Mouse (Mus musculus) ES-Bruce4 (cell line): Measurements from ENCODE around the gene Lrrc26. TPM values are rescaled to one million over a fixed set of nuclear protein-coding genes. Genes with fewer than 3 reads are reported as not detected.

Experiments used
- H3K27ac ChIP-seq: 2 replicates; pipeline ENCODE4 v1.5.1; 2012; ENCODE audit warnings: low read length, inconsistent platforms; ENCODE audit not compliant: insufficient read depth
- H3K27me3 ChIP-seq: 2 replicates; pipeline ENCODE4 v1.6.1; 2012; ENCODE audit warnings: mild to moderate bottlenecking, low read length, inconsistent platforms; ENCODE audit not compliant: control insufficient read depth, poor library complexity, insufficient read depth, severe bottlenecking
- H3K36me3 ChIP-seq: 2 replicates; pipeline ENCODE4 v1.6.1; 2012; ENCODE audit warnings: inconsistent platforms, mild to moderate bottlenecking, low read length, moderate library complexity; ENCODE audit not compliant: control insufficient read depth, poor library complexity, insufficient read depth, severe bottlenecking
- H3K4me1 ChIP-seq: one replicate; pipeline ENCODE4 v1.8.1; 2011; ENCODE audit warnings: low read length; ENCODE audit not compliant: control insufficient read depth, insufficient read depth
- H3K4me3 ChIP-seq: 2 replicates; pipeline ENCODE4 v1.5.1; 2011; ENCODE audit warnings: low read depth, mild to moderate bottlenecking, low read length
- H3K9ac ChIP-seq: 2 replicates; pipeline ENCODE4 v1.6.1; 2012; ENCODE audit warnings: low read depth, mild to moderate bottlenecking, inconsistent platforms; ENCODE audit not compliant: poor library complexity, severe bottlenecking
- H3K9me3 ChIP-seq: replicated peaks from 2 replicates; pipeline ENCODE4 v1.6.1; 2012; ENCODE audit warnings: mild to moderate bottlenecking, low read length, inconsistent platforms; ENCODE audit not compliant: control insufficient read depth, poor library complexity, insufficient read depth, severe bottlenecking
- CTCF ChIP-seq: IDR thresholded peaks from one replicate; pipeline ENCODE4 v1.8.1; 2011; ENCODE audit warnings: low read depth, low read length
- EP300 ChIP-seq: IDR thresholded peaks from 2 replicates; pipeline ENCODE4 v1.6.1; 2011; ENCODE audit warnings: low read depth, low read length; ENCODE audit not compliant: insufficient read depth
- POLR2A ChIP-seq: IDR thresholded peaks from one replicate; pipeline ENCODE4 v1.8.1; 2011; ENCODE audit warnings: low read length; ENCODE audit not compliant: insufficient read depth
- polyA plus RNA-seq: library from polyadenylated mRNA; stranded (reverse); fragments of >200 nt; gene quantifications from 2 replicates; pipeline ENCODE4 v1.2.4, GENCODE M21; 2011; ENCODE audit warnings: low read depth; ENCODE audit not compliant: missing spikeins, insufficient read depth, insufficient read length

Gene Lrrc26
- polyA plus RNA-seq, 1 experiment = not detected

DNA sequence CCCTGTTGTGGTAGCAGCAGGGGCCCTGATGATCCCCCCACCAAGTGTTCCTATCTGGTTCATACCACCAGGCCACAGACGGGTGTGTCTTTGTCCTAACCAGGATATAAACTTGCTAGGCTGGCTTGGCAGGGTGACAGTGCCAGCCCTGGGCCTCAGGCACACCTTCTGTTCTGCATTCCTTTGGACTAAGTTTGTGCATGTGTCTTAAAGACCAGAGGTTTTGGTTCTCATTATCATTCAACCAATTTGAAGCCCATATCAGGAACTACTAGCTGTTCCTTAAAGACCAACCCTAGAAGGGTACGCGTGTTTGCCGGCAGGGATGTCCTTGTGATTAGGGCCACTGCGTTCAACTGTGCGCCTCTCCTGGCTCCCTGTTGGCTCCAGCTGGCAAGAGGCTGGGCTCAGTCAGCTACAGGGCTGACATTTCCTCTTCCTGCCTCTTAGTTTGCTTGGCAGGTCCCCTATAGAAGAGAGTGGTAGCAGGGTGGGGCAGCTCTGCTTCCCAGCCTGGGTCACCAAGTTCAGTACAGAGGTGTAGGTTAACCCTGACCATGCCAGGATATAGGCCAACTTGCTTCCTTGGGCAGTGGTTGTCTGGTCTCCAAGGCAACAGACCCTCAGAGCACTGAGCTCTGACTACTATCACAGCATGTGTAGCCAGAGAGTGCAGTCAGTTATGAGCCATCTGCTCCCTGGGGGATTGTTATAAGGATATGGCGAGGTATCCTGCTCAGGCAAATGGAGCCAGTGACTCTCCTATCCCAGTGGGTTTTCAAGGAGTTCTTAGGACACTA is 2.7 kb upstream of the Lrrc26 start:
- no peak overlapping the region for H3K9ac ChIP-seq
- no peak overlapping the region for H3K4me3 ChIP-seq
- H3K9me3 ChIP-seq = no peaks in the 10 kb centered on the region
- no peaks in the 10 kb centered on the region; the same call in none of the 2 replicates for H3K36me3 ChIP-seq
- H3K27me3 ChIP-seq = peaks cover 6% of the 10 kb centered on the region; the same call in 1 of the 2 replicates
- H3K27ac ChIP-seq = no peak overlapping the region
- H3K4me1 ChIP-seq = peaks cover 4% of the 10 kb centered on the region
- no peak for TF ChIP-seq EP300

DNA sequence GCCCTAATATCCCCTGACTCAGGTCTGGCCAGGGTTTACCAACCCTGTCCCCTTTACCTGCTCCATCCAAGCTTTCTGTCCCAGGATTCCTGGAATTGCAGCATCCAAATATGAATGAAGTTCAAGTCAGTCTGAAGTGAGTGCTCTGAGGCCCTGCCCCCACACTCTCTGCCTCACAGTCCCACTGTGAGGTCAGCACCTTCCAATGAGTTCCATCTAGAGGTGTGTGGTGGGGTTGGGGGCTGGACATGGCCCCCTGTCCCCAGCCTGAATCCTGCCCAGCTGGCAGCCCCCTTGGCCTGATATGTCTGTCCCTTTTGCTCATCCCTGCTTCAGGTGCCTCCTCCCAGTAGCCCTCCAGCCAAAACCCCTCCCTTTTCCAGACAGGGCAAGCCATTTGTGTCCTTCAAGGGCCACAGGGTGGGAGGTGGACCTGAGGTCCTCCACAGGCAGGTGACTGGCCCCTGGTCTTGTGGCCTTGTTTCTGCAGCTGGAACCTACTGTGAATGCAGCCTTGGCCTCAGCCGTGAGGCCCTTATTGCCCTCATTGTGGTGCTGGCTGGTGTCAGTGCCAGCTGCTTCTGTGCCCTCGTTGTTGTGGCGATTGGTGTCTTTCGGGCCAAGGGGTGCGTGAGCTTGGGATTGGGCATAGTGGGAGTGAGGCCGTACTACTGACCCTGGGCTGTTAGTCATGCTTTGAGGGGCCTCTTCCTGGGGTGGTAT is 1.6 kb upstream of the Lrrc26 start, which contains the start of gene Tmem210:
Gene Tmem210, plus strand, starts transcription at position 219 of the 723 bp plus-strand sequence.
- Histone ChIP-seq H3K27me3 (peaks cover 11% of the 10 kb centered on the region; the same call in 1 of the 2 replicates), H3K36me3 (no peaks in the 10 kb centered on the region; the same call in none of the 2 replicates), H3K4me3 (no peak within 1 kb of the TSS), H3K27ac (no peak within 1 kb of the TSS), H3K9ac (no peak within 1 kb of the TSS), H3K4me1 (peaks cover 4% of the 10 kb centered on the region), H3K9me3 (no peaks in the 10 kb centered on the region)
- TF ChIP-seq POLR2A (no peak), EP300 (no peak), CTCF (no peak)

DNA sequence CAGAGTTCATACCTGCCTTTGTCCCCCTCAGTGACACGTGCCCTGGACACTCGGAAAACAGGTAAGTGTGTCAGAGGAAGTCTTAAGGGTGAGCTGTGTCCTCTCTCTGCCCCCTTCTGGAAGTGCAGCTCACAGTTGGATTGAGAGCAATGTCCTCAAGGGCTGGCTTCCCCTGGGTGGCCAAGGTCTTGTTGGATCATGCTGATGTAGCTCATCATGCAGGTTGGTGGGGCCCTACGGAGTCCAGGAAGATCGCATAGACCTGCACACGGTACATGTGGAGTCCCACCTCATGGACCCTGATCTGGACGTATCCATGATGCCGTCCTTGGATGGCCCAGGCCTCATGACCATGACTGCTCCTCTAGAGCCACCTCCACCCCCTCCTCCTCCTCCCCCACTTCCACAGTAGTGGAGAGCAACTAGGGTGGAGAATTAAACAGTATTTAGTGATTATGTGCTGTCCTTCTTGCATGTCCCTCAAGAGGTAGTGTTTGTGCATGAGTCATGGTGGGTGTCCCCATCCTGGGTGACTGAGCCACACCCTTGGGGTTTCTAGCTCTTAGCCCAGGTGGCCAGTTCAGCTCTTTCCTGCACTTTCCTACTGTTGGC is 875 bp upstream of the Lrrc26 start:
- TF ChIP-seq CTCF = no peak
- no peak for TF ChIP-seq EP300
- no peak for TF ChIP-seq POLR2A
- Histone ChIP-seq H3K4me1 (peaks cover 4% of the 10 kb centered on the region), H3K4me3 (no peak overlapping the region), H3K9me3 (no peaks in the 10 kb centered on the region), H3K36me3 (no peaks in the 10 kb centered on the region; the same call in none of the 2 replicates), H3K9ac (no peak overlapping the region), H3K27me3 (peaks cover 11% of the 10 kb centered on the region; the same call in 1 of the 2 replicates), H3K27ac (no peak overlapping the region)

DNA sequence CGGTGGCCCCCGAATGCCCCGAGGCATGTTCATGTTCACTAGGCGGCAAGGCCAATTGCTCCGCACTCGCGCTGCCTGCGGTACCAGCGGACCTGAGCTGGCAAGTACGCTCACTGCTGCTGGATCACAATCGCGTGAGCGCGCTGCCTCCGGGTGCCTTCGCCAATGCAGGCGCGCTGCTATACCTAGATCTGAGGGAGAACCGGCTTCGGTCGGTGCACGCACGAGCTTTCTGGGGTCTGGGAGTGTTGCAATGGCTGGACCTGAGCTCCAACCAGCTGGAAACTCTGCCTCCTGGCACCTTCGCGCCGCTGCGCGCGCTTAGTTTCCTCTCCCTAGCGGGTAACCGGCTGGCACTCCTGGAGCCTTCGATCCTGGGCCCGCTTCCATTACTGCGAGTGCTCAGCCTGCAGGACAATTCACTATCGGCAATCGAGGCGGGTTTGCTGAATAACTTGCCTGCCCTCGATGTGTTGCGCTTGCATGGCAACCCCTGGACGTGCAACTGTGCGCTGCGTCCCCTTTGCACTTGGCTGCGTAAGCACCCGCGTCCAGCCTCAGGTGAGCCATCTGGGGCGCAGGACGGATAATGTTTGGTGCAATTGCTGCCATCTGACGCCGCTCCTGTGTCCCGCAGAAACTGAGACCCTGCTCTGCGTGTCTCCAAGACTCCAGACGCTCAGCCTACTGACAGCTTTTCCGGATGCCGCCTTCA is 543 bp downstream of the Lrrc26 start:
- no peak for TF ChIP-seq POLR2A
- no peak for TF ChIP-seq CTCF
- TF ChIP-seq EP300 = no peak
- no peak overlapping the region for H3K27ac ChIP-seq
- peaks cover 4% of the 10 kb centered on the region for H3K4me1 ChIP-seq
- H3K4me3 ChIP-seq = peak overlapping the region; percentile 51
- H3K9me3 ChIP-seq = no peaks in the 10 kb centered on the region
- H3K27me3 ChIP-seq = peaks cover 11% of the 10 kb centered on the region; the same call in 1 of the 2 replicates
- peak overlapping the region; percentile 9; the same call in 1 of the 2 replicates for H3K9ac ChIP-seq
- no peaks in the 10 kb centered on the region for H3K36me3 ChIP-seq

DNA sequence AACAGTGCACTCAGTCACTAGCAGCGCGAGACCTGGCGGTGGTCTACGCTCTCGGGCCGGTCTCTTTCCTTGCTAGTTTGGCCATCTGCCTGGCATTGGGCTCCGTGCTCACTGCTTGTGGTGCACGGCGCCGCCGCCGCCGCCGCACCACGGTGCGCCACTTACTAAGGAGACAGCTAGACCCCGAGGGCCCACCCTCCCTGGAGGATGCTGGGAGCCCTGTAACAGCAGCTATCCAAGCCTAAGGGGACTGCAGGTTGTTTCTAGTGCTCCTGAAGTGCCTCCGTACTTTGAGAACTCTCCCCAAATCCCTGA is 1.1 kb downstream of the Lrrc26 start:
- Histone ChIP-seq H3K36me3 (no peaks in the 10 kb centered on the region), H3K9ac (no peak overlapping the region), H3K4me3 (peak overlapping the region; percentile 51), H3K9me3 (no peaks in the 10 kb centered on the region), H3K27ac (no peak overlapping the region), H3K27me3 (peaks cover 11% of the 10 kb centered on the region; the same call in 1 of the 2 replicates), H3K4me1 (peaks cover 4% of the 10 kb centered on the region)
- TF ChIP-seq POLR2A = no peak
- TF ChIP-seq EP300 = no peak
- no peak for TF ChIP-seq CTCF
